Mouse (Mus musculus): Measurements from ENCODE around the gene Fbln1.

GRCm38 (mm10) chr15:85311058-85311657 lies 105.4 kb downstream of the Fbln1 start:
- TF ChIP-seq POLR2A (IDR thresholded peaks at IDR 0.05; ENCODE audit: low read depth, low read length) (no peak), CTCF (IDR thresholded peaks at IDR 0.05; ENCODE audit: extremely low read depth, insufficient read depth, insufficient read length, insufficient replicate concordance) (no peak)

Data from spleen, adult 2 months (tissue).